Mouse (Mus musculus) layer of hippocampus, adult 9-11 months (tissue): ENCODE measurements around the gene Dmgdh.

Experiments
- DNase-seq: peaks from one replicate; pipeline ENCODE4 v3.0.0; 2022

The Dmgdh gene

DNA sequence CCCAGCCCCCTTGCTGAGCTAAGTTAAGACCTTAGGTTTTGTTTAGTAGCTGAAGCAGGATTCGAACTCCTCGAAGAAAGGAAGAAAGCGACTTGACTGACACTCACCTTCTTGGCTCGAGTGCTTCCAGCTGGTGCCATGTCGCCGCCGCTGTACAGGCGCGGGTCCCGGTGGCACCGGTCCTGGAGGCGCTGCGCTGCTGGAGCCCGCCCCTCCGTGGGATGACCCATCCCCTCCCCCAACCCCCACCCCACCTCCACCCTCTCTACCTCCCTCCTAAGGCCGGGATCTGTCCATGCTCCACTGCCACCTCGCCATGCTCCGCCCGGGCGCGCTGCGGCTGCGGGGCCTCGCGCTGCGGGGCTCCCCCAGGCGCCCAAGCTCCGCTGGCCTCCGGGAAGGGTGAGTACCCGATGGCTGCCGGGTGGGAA is at the start of gene Dmgdh, which contains the start of gene Bhmt2:
Gene Dmgdh, plus strand, starts transcription at position 303 of the 431 bp plus-strand sequence.
Gene Bhmt2, minus strand, starts transcription at position 172 of the 431 bp plus-strand sequence.
- no peak for DNase-seq

GRCm38 (mm10) chr13:93628861-93629260 is 45.4 kb upstream of the Dmgdh start:
- DNase-seq: no peak

GRCm38 (mm10) chr13:93630941-93631705 is 43.1 kb upstream of the Dmgdh start:
- peak; percentile 19 for DNase-seq

GRCm38 (mm10) chr13:93632927-93633326 is 41.3 kb upstream of the Dmgdh start:
- DNase-seq: no peak

DNA sequence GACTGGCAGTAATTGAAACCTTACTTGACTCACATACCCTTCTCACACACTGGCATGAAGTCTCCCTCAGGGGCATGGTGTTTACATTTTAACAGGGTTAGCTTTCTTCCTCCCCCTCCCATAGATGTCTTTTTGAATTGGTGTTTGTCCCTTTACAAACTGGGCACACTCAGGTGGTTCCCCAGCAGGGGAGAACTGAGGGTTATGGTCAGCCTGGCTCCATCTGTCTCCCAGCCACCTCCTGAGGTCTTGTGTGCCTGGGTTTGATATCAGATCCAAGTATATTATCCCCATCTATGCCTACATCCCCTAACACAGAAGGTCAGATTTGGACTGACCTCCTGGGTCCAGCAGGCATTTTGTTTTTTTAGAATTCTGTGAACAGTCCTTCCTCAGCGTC is 37.7 kb upstream of the Dmgdh start:
- DNase-seq: no peak

DNA sequence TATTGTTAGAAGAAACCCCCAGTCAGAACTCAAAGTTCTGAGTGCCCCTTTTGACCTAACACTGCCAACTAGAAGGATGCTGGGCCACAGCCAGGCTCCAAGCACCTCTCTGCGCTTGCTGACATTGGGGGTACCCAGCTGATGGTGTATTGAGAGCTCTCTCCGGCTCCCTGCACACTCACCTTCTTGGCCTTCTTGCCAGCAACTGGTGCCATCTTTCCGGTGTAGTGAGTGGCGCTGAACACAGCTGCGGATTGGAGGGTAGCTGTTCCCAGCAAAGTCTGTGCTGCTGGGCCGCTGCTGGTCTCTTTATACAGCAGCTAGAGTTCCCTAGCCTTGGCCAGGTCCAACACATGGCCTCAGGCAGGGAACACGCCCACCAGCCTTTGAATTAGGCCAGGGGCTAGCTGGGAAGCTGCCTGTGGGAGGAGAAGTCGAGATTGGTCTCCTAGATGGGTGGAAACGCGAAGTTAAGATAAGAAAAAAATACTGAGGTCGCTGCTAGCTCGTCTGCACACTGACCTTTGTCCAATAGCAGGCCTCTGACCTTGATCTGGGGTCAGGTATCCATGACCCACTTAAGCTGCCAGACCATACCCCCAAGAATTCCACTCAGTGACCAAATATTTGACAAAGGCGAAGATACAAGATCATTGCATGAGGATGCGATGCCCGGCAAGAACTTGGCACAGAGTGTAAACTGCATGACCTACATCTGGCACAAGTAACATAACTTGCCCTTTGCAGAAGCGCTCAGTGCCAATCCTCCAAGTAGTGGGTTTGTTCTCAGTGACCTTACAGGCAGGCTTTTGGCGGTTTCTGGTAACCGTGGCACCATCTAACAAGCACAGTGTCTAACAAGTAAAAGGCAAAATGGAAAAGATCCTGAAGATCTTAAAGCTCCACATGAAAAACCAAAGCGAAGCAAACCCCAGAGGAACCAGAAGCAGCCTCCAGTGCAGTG is 36.7 kb upstream of the Dmgdh start, which contains the start of gene Bhmt:
Gene Bhmt, minus strand, starts transcription at position 680 of the 964 bp plus-strand sequence.
- no peak for DNase-seq

DNA sequence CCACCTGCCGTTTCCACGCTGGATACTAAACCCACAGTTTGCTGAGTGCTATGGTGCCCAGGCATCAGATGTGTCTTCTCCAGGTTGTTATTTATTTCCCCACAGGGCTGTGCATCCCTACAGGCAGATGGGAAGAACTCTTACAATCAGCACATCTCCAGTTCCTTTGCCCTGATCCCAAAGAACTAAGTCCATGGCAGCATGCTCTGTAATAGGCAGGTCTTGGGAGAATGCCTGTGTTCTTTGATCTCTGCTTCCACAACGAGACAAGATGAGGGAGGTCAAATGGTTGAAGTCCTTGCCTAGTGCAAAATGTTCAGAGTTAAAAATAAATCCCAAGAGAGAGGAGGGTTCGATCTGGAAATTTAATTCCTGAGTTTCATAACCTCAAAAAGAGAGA is 34.6 kb upstream of the Dmgdh start:
- no peak for DNase-seq

GRCm38 (mm10) chr13:93648387-93649130 is 25.7 kb upstream of the Dmgdh start:
- no peak for DNase-seq

DNA sequence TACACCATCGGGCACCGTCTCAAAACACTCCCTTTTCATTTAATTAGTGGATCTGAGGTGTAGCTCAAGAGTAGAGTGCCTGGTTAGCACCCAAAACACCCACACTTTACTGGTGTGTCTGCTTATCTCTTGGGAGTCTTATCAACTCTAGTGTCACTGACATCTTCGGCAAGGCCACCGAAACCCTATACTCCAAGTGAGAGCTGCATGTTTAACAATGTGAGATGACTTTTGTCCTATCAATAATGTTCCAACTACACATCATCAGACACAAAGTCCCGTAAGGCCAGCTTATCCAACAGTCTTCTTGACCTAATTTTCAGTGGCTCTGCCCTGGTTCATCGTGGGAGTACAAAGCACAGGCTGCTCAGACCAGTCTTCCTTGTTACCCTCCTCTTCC is 20.9 kb upstream of the Dmgdh start:
- DNase-seq: no peak

DNA sequence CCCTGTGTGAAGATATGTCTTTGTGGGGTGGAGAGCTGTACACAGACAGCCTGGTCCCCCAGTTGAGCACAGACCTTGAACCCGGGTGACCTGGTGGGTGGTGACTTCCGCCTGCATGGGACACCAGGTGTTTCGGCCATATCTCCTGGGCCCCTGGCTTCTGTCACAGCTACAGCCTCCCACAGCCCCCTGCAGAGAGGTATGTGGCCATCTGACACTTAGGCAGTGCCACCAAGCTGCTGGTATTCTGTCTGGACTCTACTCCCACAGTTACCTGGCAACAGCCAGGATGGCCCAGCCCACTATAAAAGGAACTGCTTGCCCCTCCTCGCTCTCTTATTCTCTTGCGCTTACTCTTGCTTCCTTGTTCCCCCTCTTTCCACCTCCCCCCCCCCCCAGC is 16.3 kb upstream of the Dmgdh start:
- DNase-seq: no peak

- no peak for DNase-seq
Measured at GRCm38 (mm10) chr13:93667586-93667985, 6.6 kb upstream of the Dmgdh start.

DNA sequence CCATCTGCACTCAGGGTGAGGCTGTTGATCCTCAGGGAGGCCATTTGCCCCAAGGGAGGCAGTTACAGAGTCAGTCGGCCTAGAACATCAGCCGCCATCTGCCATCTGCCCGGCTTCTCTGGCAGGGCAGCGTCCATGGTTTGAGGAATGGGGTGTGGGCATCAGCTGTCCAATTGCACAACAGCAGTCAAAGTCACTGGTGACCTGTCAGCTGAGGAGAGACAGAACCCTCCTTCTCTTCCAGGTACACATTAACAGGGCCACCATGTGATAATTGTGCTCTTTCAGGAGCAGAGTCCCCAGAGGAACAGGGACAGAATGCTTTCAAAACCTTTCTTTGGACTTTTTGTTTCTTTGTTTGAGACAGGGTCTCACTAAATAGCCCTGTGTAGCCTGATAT is 1.9 kb upstream of the Dmgdh start:
- DNase-seq: no peak

GRCm38 (mm10) chr13:93673296-93673695 is 937 bp upstream of the Dmgdh start:
- no peak for DNase-seq

DNA sequence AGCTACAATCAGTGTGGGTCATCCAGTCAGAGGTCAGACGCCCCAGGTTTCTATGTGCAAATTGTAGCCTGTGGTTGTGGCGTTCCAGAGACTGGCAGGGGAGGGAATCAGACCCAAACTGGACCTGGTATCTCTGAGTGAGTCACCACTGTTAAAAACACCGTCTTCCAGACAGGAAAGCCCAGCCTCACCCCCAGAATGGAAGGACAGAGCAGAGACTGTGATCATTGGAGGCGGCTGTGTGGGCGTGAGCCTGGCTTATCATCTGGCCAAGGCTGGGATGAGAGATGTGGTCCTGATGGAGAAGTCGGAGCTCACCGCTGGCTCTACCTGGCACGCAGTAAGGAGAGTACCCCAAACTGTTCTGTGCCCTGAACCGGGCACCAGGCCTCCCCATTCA is 2.6 kb downstream of the Dmgdh start:
- no peak for DNase-seq

DNA sequence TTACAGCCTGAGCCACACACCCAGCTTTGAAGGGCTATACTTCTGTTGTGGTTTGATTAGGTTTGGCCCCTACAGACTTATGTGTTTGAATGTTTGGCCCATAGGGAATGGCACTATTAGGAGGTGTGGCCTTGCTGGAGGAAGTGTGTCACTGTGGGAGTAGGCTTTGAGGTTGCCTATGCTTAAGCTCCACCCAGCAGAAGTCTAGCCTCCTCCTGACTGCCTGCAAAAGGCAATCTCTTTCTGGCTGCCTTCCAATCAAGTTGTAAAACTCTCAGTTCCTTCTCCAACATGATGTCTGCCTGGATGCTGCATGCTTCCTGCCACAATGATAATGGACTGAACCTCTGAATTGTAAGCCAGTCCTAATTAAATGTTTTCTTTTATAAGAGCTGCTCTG is 9.1 kb downstream of the Dmgdh start:
- no peak for DNase-seq

GRCm38 (mm10) chr13:93685226-93685625 is 11.0 kb downstream of the Dmgdh start:
- no peak for DNase-seq

GRCm38 (mm10) chr13:93687321-93687720 is 13.1 kb downstream of the Dmgdh start:
- DNase-seq: no peak

- no peak for DNase-seq
Measured at GRCm38 (mm10) chr13:93689566-93689965, 15.3 kb downstream of the Dmgdh start.

DNA sequence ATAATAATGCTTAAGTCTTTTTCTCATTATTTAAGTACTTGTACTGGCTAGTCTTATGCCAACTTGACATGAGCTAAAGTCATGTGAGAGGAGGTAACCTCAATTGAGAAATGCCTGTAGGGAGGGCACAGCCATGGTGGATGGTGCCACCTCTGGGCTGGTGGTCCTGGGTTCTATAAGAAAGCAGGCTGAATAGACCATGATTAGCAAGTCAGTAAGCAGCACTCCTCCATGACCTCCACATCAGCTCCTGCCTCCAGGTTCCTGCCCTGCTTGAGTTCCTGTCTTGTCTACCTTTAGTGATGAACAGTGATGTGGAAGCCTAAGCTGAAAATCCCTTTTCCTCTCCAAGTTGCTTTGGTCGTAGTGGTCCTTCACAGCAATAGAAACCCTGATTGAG is 16.6 kb downstream of the Dmgdh start:
- DNase-seq: no peak

- DNase-seq: no peak
Measured at GRCm38 (mm10) chr13:93698866-93699265, 24.6 kb downstream of the Dmgdh start.

DNA sequence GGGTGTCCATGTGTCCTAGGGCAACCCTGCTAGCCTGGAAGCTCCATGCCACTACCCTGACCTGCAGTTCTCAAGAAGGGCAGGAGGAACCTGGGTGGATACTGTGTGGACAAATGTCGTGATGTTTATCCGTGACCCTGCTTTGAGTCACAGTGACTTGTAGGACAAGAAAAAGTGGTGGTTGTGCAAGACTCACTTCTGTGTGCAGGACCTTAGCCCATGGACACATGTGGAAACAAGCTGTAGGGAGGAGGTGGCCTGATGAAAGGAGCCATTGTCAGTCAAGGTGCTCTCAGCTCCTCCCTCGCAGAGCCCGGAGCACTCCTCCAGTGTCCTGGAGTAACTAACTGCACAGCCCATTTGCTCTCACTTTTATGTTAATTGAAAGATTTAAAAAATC is 31.5 kb downstream of the Dmgdh start:
- DNase-seq: no peak

DNA sequence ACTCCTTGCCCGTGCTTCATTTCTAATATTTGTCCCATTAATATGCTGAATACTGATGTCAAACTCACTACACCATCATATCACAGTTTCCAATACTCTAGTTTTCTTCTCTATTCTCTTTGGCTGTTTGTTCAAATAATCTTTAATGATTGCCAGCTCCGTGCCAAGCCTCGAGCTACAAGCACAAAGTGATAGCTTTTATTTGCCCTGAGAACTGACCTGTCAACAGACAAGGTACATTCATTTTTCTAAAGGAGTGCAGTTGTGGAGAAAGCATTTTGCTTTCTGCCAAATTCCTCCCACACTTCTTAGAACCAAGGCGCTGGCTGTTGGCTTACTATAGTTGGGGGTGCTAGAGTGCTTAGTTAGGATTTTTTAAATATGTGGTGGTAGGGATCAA is 33.0 kb downstream of the Dmgdh start:
- no peak for DNase-seq

DNA sequence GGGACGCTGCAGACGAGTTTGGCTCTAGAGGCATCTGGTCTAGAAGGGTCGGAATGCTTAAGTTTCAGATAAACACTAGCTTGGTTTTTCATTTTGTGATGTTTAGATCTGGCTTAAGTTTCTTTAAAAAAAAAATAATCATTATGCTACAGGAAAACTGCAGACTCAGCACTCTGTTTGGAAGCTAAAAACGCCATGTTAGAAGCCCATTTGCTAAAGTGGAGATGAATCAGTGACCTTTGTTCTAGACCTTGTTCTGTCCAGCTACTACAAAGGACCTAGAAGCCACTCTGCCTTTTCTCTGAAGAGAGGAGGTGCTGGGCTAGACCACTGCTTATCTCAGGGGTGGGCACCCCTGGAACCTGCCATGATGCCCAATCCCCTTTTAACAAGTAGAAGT is 36.1 kb downstream of the Dmgdh start:
- no peak for DNase-seq
